Mouse (Mus musculus): ENCODE measurements around the gene 2010003K11Rik. TPM values are rescaled to one million over a fixed set of nuclear protein-coding genes. Genes with fewer than 3 reads are reported as not detected.

The 2010003K11Rik gene
- polyA plus RNA-seq, 1 experiment from 2014 or later, result 21.6 TPM

DNA sequence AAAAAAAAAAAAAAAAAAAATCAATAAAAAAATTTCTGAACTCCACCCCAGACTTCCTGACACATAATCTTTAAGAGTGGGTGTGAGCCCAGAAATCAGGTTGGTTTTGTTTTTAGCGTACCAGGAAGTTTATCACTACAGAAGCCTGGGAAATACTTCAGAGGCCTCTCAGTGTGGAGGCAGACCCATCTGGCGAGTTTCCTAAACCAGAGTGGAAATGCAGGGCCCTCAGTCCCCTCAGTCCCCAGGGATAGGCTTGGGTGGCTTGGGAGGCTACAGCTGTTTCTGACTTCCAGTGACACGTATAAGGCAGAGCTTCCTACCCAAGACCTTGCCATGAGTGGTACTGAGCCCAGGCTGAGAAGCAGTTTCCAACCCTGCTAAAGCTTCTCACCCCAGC, 9.4 kb upstream of the 2010003K11Rik start:
- 55% methylated on average over 3 of the region's 3 CpGs for WGBS
- Histone ChIP-seq H3K27ac (ENCODE audit: low read length) (peak overlapping the region; percentile 4; the same call in 1 of the 2 replicates), H3K4me1 (ENCODE audit: control insufficient read depth, insufficient read depth, low read length) (peaks cover 6% of the 10 kb centered on the region), H3K9ac (ENCODE audit: low read depth, low read length) (no peak overlapping the region), H3K27me3 (replicated peaks; ENCODE audit: control insufficient read depth, insufficient read depth, low read length) (0 out of 2 replicates have a peak, but pooled peaks cover 6% of the 10 kb centered on the region), H3K4me3 (ENCODE audit: low read length) (no peak overlapping the region), H3K36me3 (ENCODE audit: control insufficient read depth, insufficient read depth, low read length) (no peaks in the 10 kb centered on the region), H3K9me3 (ENCODE audit: control insufficient read depth, low read length) (no peaks in the 10 kb centered on the region), H3K4me2 (ENCODE audit: low read depth, low read length) (no peak overlapping the region)
- ATAC-seq, result no peak

DNA sequence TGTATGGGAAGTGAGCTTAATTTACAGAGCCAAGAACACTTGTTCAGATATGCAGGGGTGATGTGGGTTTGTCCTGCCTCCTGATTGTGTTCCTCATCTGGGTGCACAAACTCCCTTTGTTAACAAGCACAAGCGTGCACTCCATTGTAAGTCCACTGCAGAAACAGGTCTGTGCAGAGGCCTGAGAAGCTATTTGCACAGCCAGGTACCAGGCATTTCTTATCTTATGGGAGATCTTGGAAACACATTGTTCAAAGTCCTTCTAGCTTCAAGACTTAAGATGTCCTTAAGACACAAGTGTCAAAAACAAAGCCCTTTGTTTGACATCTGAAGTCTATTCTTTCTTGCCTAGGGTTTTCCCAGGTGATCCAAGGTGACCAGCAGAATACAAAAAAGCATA, 6.4 kb upstream of the 2010003K11Rik start:
- Histone ChIP-seq H3K27me3 (replicated peaks; ENCODE audit: control insufficient read depth, insufficient read depth, low read length) (no peaks in the 10 kb centered on the region), H3K27ac (ENCODE audit: low read length) (no peak overlapping the region), H3K4me3 (ENCODE audit: low read length) (no peak overlapping the region), H3K9me3 (ENCODE audit: control insufficient read depth, low read length) (no peaks in the 10 kb centered on the region), H3K4me1 (ENCODE audit: control insufficient read depth, insufficient read depth, low read length) (0 out of 2 replicates have a peak, but pooled peaks cover 2% of the 10 kb centered on the region), H3K4me2 (ENCODE audit: low read depth, low read length) (no peak overlapping the region), H3K36me3 (ENCODE audit: control insufficient read depth, insufficient read depth, low read length) (no peaks in the 10 kb centered on the region), H3K9ac (ENCODE audit: low read depth, low read length) (no peak overlapping the region)
- WGBS, result 95% methylated on average over 1 of the region's 1 CpGs
- no peak for ATAC-seq

DNA sequence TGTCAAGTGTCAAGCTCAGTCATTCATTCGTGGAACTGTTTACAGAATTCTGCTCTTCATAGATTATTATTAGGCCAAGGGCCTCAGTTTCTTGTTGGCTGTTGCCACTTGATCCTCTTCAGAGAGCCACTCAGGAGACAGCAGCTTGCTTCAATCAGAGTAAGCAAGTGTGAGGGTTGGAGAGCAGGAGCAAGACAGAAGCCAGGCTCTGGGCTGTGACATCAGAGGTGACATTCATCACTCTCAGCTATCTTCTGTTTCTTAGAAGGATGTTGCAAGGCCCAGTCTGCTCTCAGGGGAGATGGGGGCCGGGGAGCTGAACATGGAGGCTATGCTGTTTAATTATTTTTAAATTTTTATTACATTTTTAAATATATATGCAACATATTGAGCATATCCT, 4.3 kb upstream of the 2010003K11Rik start:
- no peak for ATAC-seq
- 63% methylated on average over 2 of the region's 2 CpGs for WGBS
- no peaks in the 10 kb centered on the region for H3K9me3 ChIP-seq (ENCODE audit: control insufficient read depth, low read length)
- no peak overlapping the region for H3K9ac ChIP-seq (ENCODE audit: low read depth, low read length)
- H3K4me1 ChIP-seq (ENCODE audit: control insufficient read depth, insufficient read depth, low read length), result peaks cover 8% of the 10 kb centered on the region
- H3K27me3 ChIP-seq (replicated peaks; ENCODE audit: control insufficient read depth, insufficient read depth, low read length), result no peaks in the 10 kb centered on the region
- H3K27ac ChIP-seq (ENCODE audit: low read length), result no peak overlapping the region
- H3K4me3 ChIP-seq (ENCODE audit: low read length), result no peak overlapping the region
- H3K36me3 ChIP-seq (ENCODE audit: control insufficient read depth, insufficient read depth, low read length), result no peaks in the 10 kb centered on the region
- H3K4me2 ChIP-seq (ENCODE audit: low read depth, low read length), result no peak overlapping the region

DNA sequence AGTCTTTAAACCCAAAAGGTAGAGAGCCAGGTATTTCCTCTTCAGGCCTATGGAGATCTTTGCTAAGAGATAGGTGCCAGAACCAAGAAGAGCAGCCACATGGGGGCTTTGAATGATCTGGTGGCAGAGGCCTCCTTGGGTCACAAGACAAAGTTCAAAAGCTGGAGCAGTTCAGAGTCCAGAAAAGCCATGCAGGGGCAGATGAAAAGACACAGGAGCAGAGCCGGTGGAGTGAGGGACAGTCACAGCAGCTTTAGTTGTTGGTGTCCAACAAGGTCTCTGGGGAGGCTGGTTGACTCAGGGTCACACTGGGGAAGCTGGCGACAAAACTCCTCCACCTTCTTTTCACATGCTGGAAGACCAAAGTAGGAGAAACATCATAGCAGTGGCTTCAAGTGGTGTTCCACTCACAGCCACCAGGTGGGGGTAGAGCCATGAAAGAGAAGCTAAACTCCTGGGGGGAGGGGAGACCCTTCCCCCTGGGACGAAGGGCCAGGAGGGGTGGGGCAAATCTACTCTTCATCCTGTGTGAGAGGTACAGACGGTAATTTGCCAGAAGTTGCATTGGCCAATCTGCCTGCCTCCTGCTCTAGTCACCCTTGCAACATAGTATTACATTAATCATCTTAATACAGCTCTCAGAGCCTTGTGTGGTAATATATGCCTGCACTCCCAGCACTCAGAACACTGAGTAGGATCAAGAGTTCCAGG, 965 bp downstream of the 2010003K11Rik start:
- 5% methylated on average over 4 of the region's 4 CpGs for WGBS
- Histone ChIP-seq H3K4me2 (ENCODE audit: low read depth, low read length) (peak overlapping the region; percentile 40), H3K9ac (ENCODE audit: low read depth, low read length) (peak overlapping the region; percentile 59)

DNA sequence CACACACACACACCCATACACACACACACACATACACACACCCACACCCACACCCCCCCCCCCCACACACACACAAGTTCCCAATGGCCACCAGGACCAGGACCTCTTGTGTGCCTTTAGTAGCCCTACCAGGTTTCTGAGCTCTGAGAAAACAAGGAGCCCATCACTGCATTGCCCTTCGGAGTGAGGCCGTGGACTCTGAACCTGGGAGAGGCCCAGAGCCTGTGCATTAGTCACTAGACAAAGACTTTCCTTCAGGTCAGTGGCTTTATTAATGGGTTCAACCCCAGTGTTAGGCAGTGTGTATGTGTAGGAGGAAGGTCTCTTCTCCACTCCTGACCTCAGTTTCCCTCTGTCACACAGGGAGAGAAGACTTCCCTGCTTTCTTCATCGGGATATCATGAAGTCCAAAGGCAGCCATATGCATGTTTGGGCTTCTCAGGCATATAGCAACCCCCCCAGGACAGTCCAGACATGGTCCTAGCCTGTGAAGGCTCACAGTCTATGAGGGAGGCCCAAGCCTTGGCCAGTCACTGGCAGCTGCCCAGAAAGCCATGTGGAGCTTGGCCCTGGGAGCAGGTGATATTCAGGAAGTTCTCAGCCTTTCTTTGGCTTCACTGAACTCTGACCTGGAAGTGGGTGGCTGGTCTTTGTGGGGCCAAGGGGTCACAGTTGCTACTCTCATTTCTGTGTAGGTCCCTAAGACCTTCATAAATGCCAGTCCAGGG, 1.7 kb downstream of the 2010003K11Rik start:
- 76% methylated on average over 3 of the region's 3 CpGs for WGBS
- peak; percentile 80 for ATAC-seq
- H3K9ac ChIP-seq (ENCODE audit: low read depth, low read length), result peak overlapping the region; percentile 59
- H3K36me3 ChIP-seq (ENCODE audit: control insufficient read depth, insufficient read depth, low read length), result no peaks in the 10 kb centered on the region
- H3K9me3 ChIP-seq (ENCODE audit: control insufficient read depth, low read length), result no peaks in the 10 kb centered on the region
- peaks cover 18% of the 10 kb centered on the region for H3K4me1 ChIP-seq (ENCODE audit: control insufficient read depth, insufficient read depth, low read length)
- peak overlapping the region; percentile 40 for H3K4me2 ChIP-seq (ENCODE audit: low read depth, low read length)
- no peaks in the 10 kb centered on the region for H3K27me3 ChIP-seq (replicated peaks; ENCODE audit: control insufficient read depth, insufficient read depth, low read length)
- H3K27ac ChIP-seq (ENCODE audit: low read length), result peak overlapping the region; percentile 90
- no peak overlapping the region; the same call in 1 of the 2 replicates for H3K4me3 ChIP-seq (ENCODE audit: low read length)

More for the DNA sequence above, 965 bp downstream of the 2010003K11Rik start:
- Histone ChIP-seq H3K4me3 (ENCODE audit: low read length) (peak overlapping the region; percentile 36), H3K36me3 (ENCODE audit: control insufficient read depth, insufficient read depth, low read length) (no peaks in the 10 kb centered on the region), H3K27ac (ENCODE audit: low read length) (peak overlapping the region; percentile 90), H3K4me1 (ENCODE audit: control insufficient read depth, insufficient read depth, low read length) (peaks cover 18% of the 10 kb centered on the region), H3K9me3 (ENCODE audit: control insufficient read depth, low read length) (no peaks in the 10 kb centered on the region), H3K27me3 (replicated peaks; ENCODE audit: control insufficient read depth, insufficient read depth, low read length) (no peaks in the 10 kb centered on the region)
- peak; percentile 33 for ATAC-seq

DNA sequence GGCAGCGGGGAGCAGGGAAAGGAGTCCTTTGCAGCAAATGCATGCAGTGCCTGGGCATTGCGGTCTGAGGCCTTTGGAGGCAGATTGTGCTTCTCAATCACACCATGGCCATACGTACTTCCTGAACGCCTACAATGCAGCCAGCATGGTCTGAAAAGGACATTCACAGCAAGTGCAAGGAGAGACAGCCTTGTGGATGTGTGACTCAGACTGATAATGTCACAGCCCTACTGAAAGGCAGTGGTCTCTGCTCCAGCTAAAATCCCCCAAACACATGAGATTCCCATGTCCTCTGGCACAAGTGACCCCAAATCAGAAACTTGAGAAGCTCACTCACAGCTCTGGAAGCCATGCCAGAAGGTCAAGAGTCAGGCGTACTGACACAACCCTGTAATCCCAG, 2.6 kb downstream of the 2010003K11Rik start:
- H3K27ac ChIP-seq (ENCODE audit: low read length), result no peak overlapping the region
- no peak for ATAC-seq
- H3K9me3 ChIP-seq (ENCODE audit: control insufficient read depth, low read length), result no peaks in the 10 kb centered on the region
- H3K4me1 ChIP-seq (ENCODE audit: control insufficient read depth, insufficient read depth, low read length), result peaks cover 18% of the 10 kb centered on the region
- H3K36me3 ChIP-seq (ENCODE audit: control insufficient read depth, insufficient read depth, low read length), result no peaks in the 10 kb centered on the region
- no peak overlapping the region for H3K4me3 ChIP-seq (ENCODE audit: low read length)
- H3K4me2 ChIP-seq (ENCODE audit: low read depth, low read length), result no peak overlapping the region
- 80% methylated on average over 5 of the region's 5 CpGs for WGBS
- H3K27me3 ChIP-seq (replicated peaks; ENCODE audit: control insufficient read depth, insufficient read depth, low read length), result no peaks in the 10 kb centered on the region
- H3K9ac ChIP-seq (ENCODE audit: low read depth, low read length), result no peak overlapping the region

DNA sequence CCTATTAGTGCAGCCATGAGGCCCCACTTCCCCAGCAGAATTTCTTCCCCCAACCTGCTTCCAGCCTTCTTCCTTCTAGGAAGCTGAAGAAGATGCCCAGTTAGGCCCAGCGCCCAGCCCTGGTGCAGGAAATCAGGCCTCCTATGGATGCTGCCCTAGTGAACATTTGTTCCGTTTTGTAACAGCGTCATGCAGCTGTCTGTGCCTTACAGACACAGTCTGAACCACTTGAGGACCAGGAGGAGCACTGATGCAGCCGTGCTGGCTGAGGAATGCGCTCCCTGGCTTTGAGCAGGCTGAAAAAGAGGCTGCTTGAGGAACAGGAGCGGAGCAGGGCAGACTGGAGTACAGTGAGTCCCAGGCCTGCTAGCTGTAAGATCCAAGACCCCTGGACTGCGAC, 3.7 kb downstream of the 2010003K11Rik start:
- Histone ChIP-seq H3K9me3 (ENCODE audit: control insufficient read depth, low read length) (no peaks in the 10 kb centered on the region), H3K27me3 (replicated peaks; ENCODE audit: control insufficient read depth, insufficient read depth, low read length) (no peaks in the 10 kb centered on the region), H3K27ac (ENCODE audit: low read length) (no peak overlapping the region), H3K4me1 (ENCODE audit: control insufficient read depth, insufficient read depth, low read length) (peaks cover 18% of the 10 kb centered on the region), H3K36me3 (ENCODE audit: control insufficient read depth, insufficient read depth, low read length) (no peaks in the 10 kb centered on the region), H3K4me2 (ENCODE audit: low read depth, low read length) (no peak overlapping the region), H3K4me3 (ENCODE audit: low read length) (no peak overlapping the region), H3K9ac (ENCODE audit: low read depth, low read length) (no peak overlapping the region)
- WGBS, result 65% methylated on average over 7 of the region's 7 CpGs
- ATAC-seq, result no peak

DNA sequence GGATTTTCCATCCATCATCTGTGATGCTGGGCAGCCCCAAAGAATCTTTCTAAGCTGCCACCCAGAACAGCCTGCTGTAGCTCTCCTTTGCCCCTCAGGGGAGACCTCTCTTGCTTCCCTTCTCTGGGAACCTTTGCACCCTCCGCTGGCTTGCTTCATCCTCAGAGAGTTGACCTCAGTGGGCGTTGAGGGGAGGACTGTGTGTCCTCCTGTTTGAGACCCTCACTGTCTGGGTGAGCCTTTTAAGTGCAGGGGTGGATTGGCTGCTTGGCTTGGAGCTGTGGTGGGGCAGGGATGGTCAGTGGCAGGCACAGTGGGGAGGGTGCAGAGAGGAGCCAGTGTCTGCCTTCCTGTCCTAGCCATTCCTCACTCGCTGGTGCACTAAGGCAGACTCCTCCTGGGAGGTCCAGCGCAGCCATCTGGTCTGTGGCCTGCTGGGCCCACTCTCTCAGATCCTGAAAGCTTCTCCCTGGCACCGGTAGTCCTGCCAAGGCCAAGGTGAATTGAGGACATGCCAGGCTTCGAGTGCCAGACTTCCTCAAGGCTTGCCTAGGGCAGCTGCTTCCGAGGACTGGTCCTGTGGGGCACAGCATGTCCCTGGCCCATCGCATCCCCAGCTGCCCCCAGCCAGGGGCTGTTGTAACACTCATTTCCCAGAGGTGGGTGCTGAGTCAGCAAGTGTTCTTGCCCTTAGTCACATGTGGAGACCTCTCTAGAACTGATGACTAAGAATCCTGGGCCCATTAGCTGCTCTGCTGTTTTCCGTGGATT, 5.7 kb downstream of the 2010003K11Rik start:
- Histone ChIP-seq H3K4me1 (ENCODE audit: control insufficient read depth, insufficient read depth, low read length) (peaks cover 10% of the 10 kb centered on the region), H3K4me3 (ENCODE audit: low read length) (no peak overlapping the region), H3K9me3 (ENCODE audit: control insufficient read depth, low read length) (no peaks in the 10 kb centered on the region), H3K27ac (ENCODE audit: low read length) (no peak overlapping the region), H3K27me3 (replicated peaks; ENCODE audit: control insufficient read depth, insufficient read depth, low read length) (no peaks in the 10 kb centered on the region), H3K36me3 (ENCODE audit: control insufficient read depth, insufficient read depth, low read length) (no peaks in the 10 kb centered on the region), H3K9ac (ENCODE audit: low read depth, low read length) (no peak overlapping the region), H3K4me2 (ENCODE audit: low read depth, low read length) (no peak overlapping the region)
- WGBS, result 64% methylated on average over 9 of the region's 9 CpGs
- no peak for ATAC-seq

DNA sequence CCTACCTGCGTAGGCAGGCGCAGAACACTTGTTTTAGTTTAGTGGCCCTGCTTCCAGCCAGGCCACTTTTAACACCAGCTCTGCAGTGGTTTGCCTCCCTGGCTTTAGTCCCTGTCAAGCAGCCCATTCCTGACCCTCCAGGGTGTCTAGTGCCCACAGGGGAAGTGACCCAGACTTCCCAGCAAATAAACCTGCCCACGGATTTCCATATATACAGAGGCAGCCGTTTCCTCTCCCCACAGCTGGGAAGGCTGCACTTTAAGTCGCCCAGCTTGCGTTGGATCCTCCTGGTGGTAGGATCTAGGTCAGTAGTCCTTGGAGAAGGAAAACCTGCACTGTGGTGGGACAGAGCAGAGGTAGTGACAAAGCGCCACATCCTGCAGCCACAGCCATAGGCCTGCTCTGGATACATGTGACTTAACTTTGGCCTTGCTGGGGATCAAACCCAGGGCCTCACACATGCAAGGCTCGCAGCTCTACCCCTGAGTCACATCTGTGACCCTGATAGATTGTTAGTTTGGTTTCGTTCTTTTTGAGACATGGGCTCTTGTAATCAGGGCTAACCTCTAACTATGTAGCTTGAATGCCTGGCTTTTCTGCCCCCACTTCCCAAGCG, 7.2 kb downstream of the 2010003K11Rik start:
- ATAC-seq, result no peak
- H3K4me2 ChIP-seq (ENCODE audit: low read depth, low read length), result no peak overlapping the region
- H3K36me3 ChIP-seq (ENCODE audit: control insufficient read depth, insufficient read depth, low read length), result no peaks in the 10 kb centered on the region
- 68% methylated on average over 10 of the region's 10 CpGs for WGBS
- H3K9ac ChIP-seq (ENCODE audit: low read depth, low read length), result no peak overlapping the region
- no peak overlapping the region for H3K4me3 ChIP-seq (ENCODE audit: low read length)
- H3K27me3 ChIP-seq (replicated peaks; ENCODE audit: control insufficient read depth, insufficient read depth, low read length), result no peaks in the 10 kb centered on the region
- no peaks in the 10 kb centered on the region; the same call in 1 of the 2 replicates for H3K4me1 ChIP-seq (ENCODE audit: control insufficient read depth, insufficient read depth, low read length)
- H3K27ac ChIP-seq (ENCODE audit: low read length), result no peak overlapping the region
- H3K9me3 ChIP-seq (ENCODE audit: control insufficient read depth, low read length), result no peaks in the 10 kb centered on the region
